Mouse (Mus musculus) heart, postnatal 25 days (tissue): ENCODE results near the gene Cldn22. TPM values are rescaled to one million over a fixed set of nuclear protein-coding genes. Genes with fewer than 3 reads are reported as not detected.

Experiments used
- total RNA-seq, 2 experiments: library from RNA; stranded (reverse); gene quantifications; 2 replicates each; pipeline ENCODE4 v1.2.3; 2021

The Cldn22 gene
- total RNA-seq, 2 experiments from 2014 or later = not detected

Other genes starting within 250 kb of the Cldn22 start
- 1 to 10 TPM; 4.6 to 5.8 TPM for gene Ing2, start 148.9 kb upstream of the Cldn22 start, total RNA-seq
- 10 to 100 TPM in 1 of 2 experiments, 1 to 10 TPM in 1; 9.0 to 11.0 TPM for gene Cdkn2aip, start 110.5 kb upstream of the Cldn22 start, total RNA-seq
- gene Cldn24, start 2.3 kb upstream of the Cldn22 start, total RNA-seq = not detected
- 10 to 100 TPM; 25.0 to 28.2 TPM for gene Wwc2, start 166.4 kb downstream of the Cldn22 start, total RNA-seq